Mouse (Mus musculus) cortical plate, adult 2 months (tissue): ENCODE measurements around the gene Atp6v0b.

Source experiments
- CTCF ChIP-seq: fragments of 200-500 bp; IDR thresholded peaks from 2 replicates; pipeline ENCODE4 v1.5.1; 2011; ENCODE audit warnings: mild to moderate bottlenecking, control low read depth, low read length; ENCODE audit not compliant: insufficient read depth; ENCODE audit errors: extremely low read depth
- POLR2A ChIP-seq: fragments of 200-500 bp; IDR thresholded peaks from 2 replicates; pipeline ENCODE4 v1.6.1; 2011; ENCODE audit warnings: mild to moderate bottlenecking, low read length, control low read depth; ENCODE audit not compliant: insufficient read depth; ENCODE audit errors: extremely low read depth

DNA sequence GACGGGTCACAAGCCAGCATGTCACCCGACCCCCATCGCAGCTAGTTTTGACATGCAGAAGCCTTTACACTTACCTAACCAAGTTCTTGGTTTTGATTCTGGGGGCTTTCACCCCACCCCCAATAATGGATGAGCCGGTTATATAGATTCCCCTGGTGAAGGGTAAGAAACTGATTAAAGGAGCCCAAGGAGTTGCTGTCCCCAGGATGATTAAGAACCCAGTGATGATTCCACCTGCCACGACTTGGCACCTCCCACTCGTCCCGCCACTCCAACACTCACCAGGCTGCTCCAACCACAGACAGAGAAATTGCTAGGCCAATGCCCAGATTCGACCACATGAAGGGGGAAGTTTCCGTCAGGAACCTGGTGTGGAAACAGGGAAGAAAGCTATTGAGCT, 1.1 kb downstream of the Atp6v0b start:
- TF ChIP-seq CTCF (no peak), POLR2A (no peak)
